14 mouse cellular contexts compared by ENCODE assay signal in the genomic region with DNA sequence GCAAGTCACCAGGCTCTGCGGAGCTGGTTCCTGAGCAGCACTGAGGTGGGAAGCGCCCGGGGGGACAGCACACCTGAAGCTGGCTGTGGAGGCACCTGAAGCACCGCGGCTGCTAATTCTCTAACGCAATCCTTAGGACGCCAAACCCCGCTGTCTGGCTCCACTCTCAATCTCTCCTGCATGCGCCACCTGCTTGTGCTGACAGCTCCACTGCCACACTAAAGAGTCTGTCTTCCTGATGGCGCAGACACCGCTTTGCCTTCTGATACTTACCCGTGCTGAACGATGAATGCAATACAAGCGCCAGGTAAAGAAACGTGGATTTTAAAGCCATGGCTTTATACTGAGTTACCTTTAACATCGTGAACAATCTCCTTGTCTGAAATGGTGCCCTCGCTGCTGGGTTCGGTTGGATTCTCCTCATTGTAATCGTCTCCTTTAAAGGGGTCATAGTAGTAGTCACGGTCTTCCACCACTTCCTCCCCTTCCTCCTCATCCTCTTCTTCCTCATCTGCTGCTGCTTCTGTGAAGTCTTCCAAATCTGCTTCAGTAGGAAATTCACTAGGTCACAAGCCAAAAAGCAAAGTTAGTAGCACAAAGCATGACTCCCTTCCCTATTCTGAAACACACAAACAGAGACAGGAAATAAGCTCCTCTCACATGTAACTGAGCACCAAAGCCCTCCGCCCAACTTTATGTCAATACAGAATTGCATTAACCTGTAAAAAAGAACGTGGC.
"Had no signal": no experiment of that assay in that cellular context is flagged by ENCODE, and none has a peak within 500 bp of the region (broad histone marks: within the 10 kb centered on the region; RNA-seq: fewer than 3 reads in every experiment).

No protein-coding gene starts in this region.

- ATAC-seq: liver, postnatal 0 days had no signal

- H3K27me3 ChIP-seq: limb, embryonic 12.5 days; liver, embryonic 13.5 days; lung, embryonic 15.5 days; neural tube, embryonic 15.5 days had no signal

- H3K9me3 ChIP-seq: limb, embryonic 12.5 days; liver, embryonic 13.5 days; lung, embryonic 15.5 days; neural tube, embryonic 15.5 days had no signal

- H3K4me2 ChIP-seq: limb, embryonic 12.5 days; liver, embryonic 13.5 days; lung, embryonic 15.5 days; neural tube, embryonic 15.5 days had no signal

- H3K27ac ChIP-seq: limb, embryonic 12.5 days; liver, embryonic 13.5 days; lung, embryonic 15.5 days; neural tube, embryonic 15.5 days; stomach, postnatal 0 days had no signal

- H3K4me3 ChIP-seq: layer of hippocampus, adult 2 months; limb, embryonic 12.5 days; liver, embryonic 13.5 days; lung, embryonic 15.5 days; myocyte; neural tube, embryonic 15.5 days had no signal

- H3K4me1 ChIP-seq: limb, embryonic 12.5 days; liver, embryonic 13.5 days; lung, embryonic 15.5 days; neural tube, embryonic 15.5 days had no signal

- H3K9ac ChIP-seq: limb, embryonic 12.5 days; liver, embryonic 13.5 days; liver, postnatal 0 days; lung, embryonic 15.5 days; neural tube, embryonic 15.5 days had no signal

- DNase-seq: kidney, postnatal 10 days; kidney, postnatal 4 days; liver; liver, embryonic 13.5 days; liver, postnatal 0 days; midbrain, embryonic 14.5 days; right cerebral cortex, adult 18-20 months; thymus, postnatal 4 days had no signal
